Mouse (Mus musculus) small intestine, adult 2 months (tissue): Measurements from ENCODE around the gene Rufy1. TPM values are rescaled to one million over a fixed set of nuclear protein-coding genes. Genes with fewer than 3 reads are reported as not detected.
A peak's percentile ranks its signal among the peaks of the same experiment; 100 is the strongest.

ENCODE experiments used
- H3K27ac ChIP-seq: fragments of 200-500 bp; 2 replicates; pipeline ENCODE4 v1.5.1; 2012; ENCODE audit warnings: low read depth, low read length, control low read depth, inconsistent platforms; ENCODE audit not compliant: insufficient read depth
- H3K27me3 ChIP-seq: fragments of 200-500 bp; 2 replicates; pipeline ENCODE4 v1.6.1; 2012; ENCODE audit warnings: mild to moderate bottlenecking, moderate library complexity, low read length, inconsistent platforms; ENCODE audit not compliant: control insufficient read depth, insufficient read depth
- H3K36me3 ChIP-seq: fragments of 200-500 bp; 2 replicates; pipeline ENCODE4 v1.6.1; 2012; ENCODE audit warnings: mild to moderate bottlenecking, low read length, control low read depth, inconsistent platforms; ENCODE audit not compliant: control insufficient read depth, insufficient read depth
- H3K4me1 ChIP-seq: fragments of 200-500 bp; 2 replicates; pipeline ENCODE4 v1.6.1; 2012; ENCODE audit warnings: low read length, inconsistent platforms, mixed read lengths; ENCODE audit not compliant: control insufficient read depth, insufficient read depth, insufficient read length
- H3K4me3 ChIP-seq: fragments of 200-500 bp; 2 replicates; pipeline ENCODE4 v1.5.1; 2012; ENCODE audit warnings: low read depth, mild to moderate bottlenecking, control low read depth, inconsistent platforms, low read length, moderate library complexity
- CTCF ChIP-seq: fragments of 200-500 bp; IDR thresholded peaks from 2 replicates; pipeline ENCODE4 v1.5.1; 2012; ENCODE audit warnings: low read depth, mild to moderate bottlenecking, control low read depth, inconsistent platforms, low read length, moderate library complexity, mixed read lengths; ENCODE audit not compliant: insufficient replicate concordance, insufficient read length; ENCODE audit errors: extremely low read depth
- POLR2A ChIP-seq: fragments of 200-500 bp; IDR thresholded peaks from 2 replicates; pipeline ENCODE4 v1.6.1; 2012; ENCODE audit warnings: low read depth, mild to moderate bottlenecking, control low read depth, inconsistent platforms, low read length, moderate library complexity
- whole genome bisulfite sequencing: fragments of 180-500 bp; shearing (Covaris S2); methylation state at CpG from one replicate; pipeline ENCODE4 v1.1.7; 2018; 5-methylcytosine and 5-hydroxymethylcytosine counted together
- polyA plus RNA-seq: library from polyadenylated mRNA; depleted of rRNA; stranded (reverse); fragments of >200 nt; gene quantifications from 2 replicates; pipeline ENCODE4 v1.2.3, GENCODE M21; 2012; rRNA removed

Rufy1 gene
- polyA plus RNA-seq, 1 experiment, result 15.8 TPM

DNA sequence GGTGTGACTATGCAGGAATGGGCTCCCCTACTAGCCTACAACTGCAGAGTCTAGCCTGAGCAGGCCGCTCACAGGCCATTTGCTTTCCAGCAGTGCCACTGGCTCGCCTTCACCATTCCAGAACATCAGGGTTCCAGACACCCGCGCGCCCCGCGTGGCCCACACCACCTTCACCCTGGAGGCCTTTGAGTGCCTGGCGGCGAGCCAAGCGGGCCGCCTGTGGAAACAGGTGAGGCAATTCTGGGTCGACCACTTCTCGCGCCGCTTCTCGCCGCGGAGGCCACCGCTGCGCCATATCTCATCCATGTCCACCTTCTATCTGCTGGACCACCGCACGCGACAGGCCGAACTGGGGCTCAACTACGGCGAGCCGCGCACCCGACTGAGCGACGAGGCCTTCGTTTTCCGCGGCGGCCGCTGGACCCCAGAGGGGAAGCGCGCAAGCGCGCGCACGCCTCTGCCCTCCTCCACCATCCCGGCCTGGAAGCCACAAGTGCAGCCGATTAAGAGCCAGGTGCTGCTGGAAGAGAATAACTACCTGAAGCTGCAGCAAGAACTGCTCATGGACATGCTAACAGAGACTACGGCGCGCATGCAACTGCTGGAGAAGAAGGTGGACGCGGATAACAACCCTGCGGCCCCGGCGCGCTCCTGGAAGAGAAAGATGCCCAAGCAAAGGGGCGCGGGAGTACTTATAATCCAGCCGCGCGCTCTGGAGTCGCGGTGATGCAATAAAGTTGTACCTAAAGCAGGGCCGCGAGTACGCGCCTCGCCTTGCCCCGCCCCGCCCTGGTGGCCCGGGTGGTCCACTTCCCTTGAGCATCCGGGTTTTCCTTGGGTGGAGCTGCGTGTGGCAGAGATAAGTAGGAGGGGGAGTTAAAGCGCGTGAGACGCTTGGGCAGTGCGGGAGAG lies 71.7 kb downstream of the Rufy1 start:
- no peaks in the 10 kb centered on the region for H3K27me3 ChIP-seq
- H3K4me1 ChIP-seq, result peaks cover 3% of the 10 kb centered on the region; the same call in 1 of the 2 replicates
- H3K36me3 ChIP-seq, result no peaks in the 10 kb centered on the region
- no peak for TF ChIP-seq CTCF
- TF ChIP-seq POLR2A, result no peak
- WGBS, result 2% methylated on average over 74 of the region's 74 CpGs
- peak overlapping the region; percentile 73 for H3K4me3 ChIP-seq
- no peak overlapping the region for H3K27ac ChIP-seq

DNA sequence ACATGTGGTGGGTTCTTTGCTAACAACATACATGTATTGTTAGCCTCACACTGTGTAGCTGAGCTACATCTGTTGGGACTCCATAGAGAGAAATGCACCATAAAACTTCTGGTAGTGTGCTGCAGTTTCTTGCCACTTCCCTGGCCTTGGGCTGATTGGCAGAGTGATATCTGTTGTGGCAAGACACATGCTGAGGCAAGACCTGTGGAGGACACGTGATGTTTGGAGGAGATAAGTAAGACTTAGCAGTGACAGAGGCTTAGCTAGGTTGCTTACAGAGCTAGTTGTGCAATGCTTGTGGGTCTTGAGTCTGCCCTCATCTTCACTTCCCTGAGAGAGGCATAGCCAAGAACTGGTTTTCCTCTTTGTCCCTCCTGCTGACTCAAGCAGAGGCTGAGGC lies 75.5 kb downstream of the Rufy1 start:
- no peak overlapping the region for H3K4me3 ChIP-seq
- no peaks in the 10 kb centered on the region for H3K36me3 ChIP-seq
- no peak overlapping the region for H3K27ac ChIP-seq
- peaks cover 6% of the 10 kb centered on the region; the same call in 1 of the 2 replicates for H3K4me1 ChIP-seq
- TF ChIP-seq POLR2A (no peak), CTCF (no peak)
- WGBS, result 73% methylated on average over 1 of the region's 1 CpGs
- H3K27me3 ChIP-seq, result no peaks in the 10 kb centered on the region

DNA sequence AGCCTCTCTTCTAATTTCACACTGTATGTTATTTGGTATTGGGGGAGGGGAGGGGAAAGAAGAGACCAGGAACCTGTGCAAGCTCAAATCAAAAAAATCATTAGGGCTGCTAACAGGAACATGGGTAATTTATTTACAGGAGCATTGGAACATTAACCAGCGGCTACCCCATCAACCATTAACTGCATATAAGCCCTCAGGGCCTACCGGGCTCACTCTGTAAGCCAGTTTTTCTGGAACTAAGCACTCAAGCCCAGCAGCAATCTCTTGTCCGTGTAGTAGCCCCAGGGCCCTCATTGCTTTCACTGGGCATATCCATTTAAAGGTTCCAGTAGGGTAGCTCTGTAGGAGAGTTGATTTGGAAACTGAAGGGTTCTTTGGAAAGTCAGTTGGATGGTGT lies 76.1 kb downstream of the Rufy1 start:
- WGBS, result 54% methylated on average over 3 of the region's 3 CpGs
- no peak overlapping the region for H3K4me3 ChIP-seq
- no peaks in the 10 kb centered on the region for H3K27me3 ChIP-seq
- no peak overlapping the region for H3K27ac ChIP-seq
- TF ChIP-seq CTCF (no peak), POLR2A (no peak)
- H3K36me3 ChIP-seq, result no peaks in the 10 kb centered on the region
- peaks cover 6% of the 10 kb centered on the region; the same call in 1 of the 2 replicates for H3K4me1 ChIP-seq

DNA sequence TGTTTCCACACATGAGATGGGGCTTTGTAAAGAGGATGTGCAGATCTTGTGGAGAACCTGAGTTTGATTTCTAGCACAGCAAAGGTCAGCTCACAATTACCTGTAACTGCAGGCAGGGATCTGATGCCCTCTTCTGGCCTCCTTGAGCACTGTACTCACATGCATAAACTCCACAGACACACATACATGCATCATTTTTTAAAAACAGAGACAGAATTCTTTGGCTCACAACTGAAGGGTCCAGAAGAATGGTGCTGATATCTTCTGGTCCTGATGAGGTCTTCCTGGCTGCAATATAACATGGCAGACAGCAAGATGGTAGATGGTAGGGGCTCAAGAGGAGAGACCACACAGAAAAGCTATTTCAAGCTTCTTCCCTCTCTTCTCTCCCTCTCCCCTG lies 76.8 kb downstream of the Rufy1 start, which contains the start of gene Cby3:
Cby3 (plus strand) TSS at position 301 of the 400 bp plus-strand sequence.
- Histone ChIP-seq H3K4me3 (no peak within 1 kb of the TSS), H3K27ac (no peak within 1 kb of the TSS), H3K4me1 (peaks cover 5% of the 10 kb centered on the region; the same call in 1 of the 2 replicates), H3K36me3 (no peaks in the 10 kb centered on the region), H3K27me3 (no peaks in the 10 kb centered on the region)
- TF ChIP-seq CTCF, result no peak

DNA sequence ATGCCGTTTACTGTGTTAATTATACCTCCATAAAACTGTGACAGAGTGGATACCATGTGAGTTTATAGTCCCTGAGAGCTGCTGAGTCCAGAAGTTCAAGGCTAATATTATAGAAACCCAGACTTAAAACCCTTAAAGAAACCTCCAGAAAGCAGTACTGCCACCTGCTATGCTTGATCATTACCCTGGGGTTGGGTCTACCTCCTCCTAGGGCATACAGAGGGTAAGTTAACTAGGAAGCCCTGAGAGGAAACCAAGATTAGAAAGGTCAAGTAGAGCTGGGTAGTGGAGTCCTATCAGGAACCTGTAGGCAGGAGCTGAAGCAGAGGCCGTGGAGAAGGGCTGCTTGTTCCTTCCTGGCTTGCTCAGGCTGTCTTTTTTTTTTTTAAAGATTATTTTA lies 78.7 kb downstream of the Rufy1 start:
- 0 out of 2 replicates have a peak, but pooled peaks cover 2% of the 10 kb centered on the region for H3K4me1 ChIP-seq
- H3K27ac ChIP-seq, result peak overlapping the region; percentile 49; the same call in 1 of the 2 replicates
- H3K27me3 ChIP-seq, result no peaks in the 10 kb centered on the region
- TF ChIP-seq POLR2A (no peak), CTCF (no peak)
- no peak overlapping the region for H3K4me3 ChIP-seq
- H3K36me3 ChIP-seq, result no peaks in the 10 kb centered on the region
- 27% methylated on average over 2 of the region's 2 CpGs for WGBS

DNA sequence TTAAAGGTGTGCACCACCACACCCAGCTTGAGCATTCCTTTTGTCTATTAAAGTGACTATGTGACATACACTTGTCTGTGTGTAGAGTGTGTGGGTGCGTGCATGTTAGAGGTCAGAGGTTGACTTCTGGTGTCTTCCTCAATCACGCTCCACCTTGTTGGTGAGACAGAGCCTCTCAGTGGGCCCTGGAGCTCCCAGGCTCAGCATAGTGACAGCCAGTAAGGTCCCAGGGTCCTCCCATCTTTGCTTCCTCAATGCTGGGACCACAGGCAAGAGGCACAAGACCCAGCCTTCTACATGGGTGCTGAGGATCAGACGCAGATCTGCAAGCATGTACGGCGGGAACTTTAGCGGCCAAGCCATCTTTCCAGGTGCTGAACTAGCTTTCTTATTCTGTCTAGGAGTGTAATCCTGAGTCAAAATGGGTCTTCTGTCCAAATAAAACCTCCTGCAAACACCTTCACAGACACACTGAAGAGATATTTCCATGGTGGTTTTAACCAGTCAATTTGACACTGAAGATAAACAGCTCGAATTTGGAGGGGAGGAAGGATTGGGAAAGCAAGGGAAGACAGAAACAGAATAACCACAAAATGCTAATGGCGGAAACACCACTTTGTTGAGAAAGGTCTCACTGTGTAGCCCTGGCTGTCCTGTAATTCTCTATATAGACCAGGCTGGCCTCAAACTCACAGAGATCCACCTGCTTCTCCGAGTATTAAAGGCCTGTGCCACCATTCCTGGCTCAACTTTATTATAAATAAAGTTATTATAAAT lies 84.5 kb downstream of the Rufy1 start:
- TF ChIP-seq POLR2A (no peak), CTCF (no peak)
- 84% methylated on average over 9 of the region's 9 CpGs for WGBS
- H3K27me3 ChIP-seq, result no peaks in the 10 kb centered on the region
- H3K4me1 ChIP-seq, result peaks cover 3% of the 10 kb centered on the region; the same call in 1 of the 2 replicates
- no peak overlapping the region for H3K27ac ChIP-seq
- no peaks in the 10 kb centered on the region for H3K36me3 ChIP-seq
- no peak overlapping the region for H3K4me3 ChIP-seq

DNA sequence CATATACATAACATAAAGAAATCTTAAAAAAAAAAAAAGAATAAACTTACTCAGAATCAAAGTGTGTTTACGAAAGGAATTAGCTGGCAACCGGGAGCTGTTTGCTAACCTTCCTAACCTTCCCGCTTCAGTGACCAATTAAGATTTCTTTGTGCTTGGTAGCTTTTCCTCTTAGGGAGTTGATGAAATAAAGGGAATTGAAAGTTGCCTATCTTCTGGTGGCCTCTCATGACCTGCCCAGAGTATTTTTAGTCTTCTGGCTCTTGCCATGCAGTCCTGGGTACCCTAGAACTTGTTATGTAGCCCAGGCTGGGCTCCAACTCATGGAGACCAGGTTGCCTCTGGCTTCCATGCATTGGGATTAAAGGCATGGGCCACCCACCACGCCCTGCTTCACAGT lies 85.4 kb downstream of the Rufy1 start:
- H3K36me3 ChIP-seq, result no peaks in the 10 kb centered on the region
- H3K4me3 ChIP-seq, result no peak overlapping the region
- TF ChIP-seq POLR2A (no peak), CTCF (no peak)
- peaks cover 3% of the 10 kb centered on the region; the same call in 1 of the 2 replicates for H3K4me1 ChIP-seq
- WGBS, result 89% methylated on average over 4 of the region's 4 CpGs
- H3K27ac ChIP-seq, result no peak overlapping the region
- H3K27me3 ChIP-seq, result no peaks in the 10 kb centered on the region

Other genes with a start within 250 kb of the Rufy1 start
- gene Sqstm1, start 220.3 kb downstream of the Rufy1 start, polyA plus RNA-seq, result 89.1 and 171 TPM in 2 replicates
- gene Mgat4b, start 220.2 kb downstream of the Rufy1 start, polyA plus RNA-seq, result 116 and 171 TPM in 2 replicates
- 44.3 and 51.3 TPM in 2 replicates for gene Ltc4s, start 192.5 kb downstream of the Rufy1 start, polyA plus RNA-seq
- 7.5 and 12.6 TPM in 2 replicates for gene Maml1, start 138.8 kb downstream of the Rufy1 start, polyA plus RNA-seq
- 12.0 and 31.9 TPM in 2 replicates for gene Canx, start 105.5 kb downstream of the Rufy1 start, polyA plus RNA-seq
- 0.15 and 0.51 TPM in 2 replicates for gene Cby3, start 76.7 kb downstream of the Rufy1 start, polyA plus RNA-seq
- 5.9 and 11.5 TPM in 2 replicates for gene Hnrnph1, start 54.1 kb downstream of the Rufy1 start, polyA plus RNA-seq
- gene Adamts2, start 171.0 kb upstream of the Rufy1 start, polyA plus RNA-seq, result 2.6 and 3.5 TPM in 2 replicates